In genomic region chr8:77535026-77535595, GRCm38 (mm10) we compare ENCODE assay signal across 8 mouse cellular contexts. TPM values are rescaled to one million over a fixed set of nuclear protein-coding genes. Genes with fewer than 3 reads are reported as not detected.
DNase-seq lines count a peak whose midpoint lies in the region; ATAC-seq and TF ChIP-seq lines count a peak whose summit lies in the region.
"Had no signal": no experiment of that assay in that cellular context is flagged by ENCODE, and none has a peak within 500 bp of the region (broad histone marks: within the 10 kb centered on the region; RNA-seq: fewer than 3 reads in every experiment).

No protein-coding gene starts in this region.

- 83% methylated on average over 5 of the region's 5 CpGs for WGBS in kidney, embryonic 15.5 days
- WGBS in lung, adult 2 months = 66% methylated on average over 5 of the region's 5 CpGs

- DNase-seq in B cell, adult 2 months = peak; percentile 45 to 50
- peak; percentile 64 for DNase-seq in ES-CJ7 (ENCODE audit: low read depth, low spot score)
- peak; percentile 76 to 81 for DNase-seq in cerebellum, adult 18-20 months
- peak; percentile 59 for DNase-seq in gastrocnemius, adult 18-20 months (ENCODE audit: low spot score)
- peak; percentile 31 for DNase-seq in lung, adult 2 months
- peak; percentile 38 for DNase-seq in right cerebral cortex, postnatal 14 days

- TF ChIP-seq CTCF in lung, adult 2 months (IDR thresholded peaks at IDR 0.05; ENCODE audit: insufficient read depth, low read length) = peak; percentile 70

- no peaks in the 10 kb centered on the region for H3K9me3 ChIP-seq in kidney, embryonic 15.5 days (replicated peaks)
- H3K9me3 ChIP-seq: heart, embryonic 13.5 days had no signal

- H3K9ac ChIP-seq in kidney, embryonic 15.5 days = no peak overlapping the region
- H3K9ac ChIP-seq: heart, embryonic 13.5 days had no signal

- no peak overlapping the region for H3K4me2 ChIP-seq in kidney, embryonic 15.5 days

- no peaks in the 10 kb centered on the region for H3K4me1 ChIP-seq in kidney, embryonic 15.5 days
- H3K4me1 ChIP-seq in lung, adult 2 months (ENCODE audit: control insufficient read depth, insufficient read depth, low read length) = no peaks in the 10 kb centered on the region

- H3K36me3 ChIP-seq in kidney, embryonic 15.5 days = no peaks in the 10 kb centered on the region
- H3K36me3 ChIP-seq: heart, embryonic 13.5 days had no signal

- no peak for TF ChIP-seq POLR2A in lung, adult 2 months (IDR thresholded peaks at IDR 0.05; ENCODE audit: borderline replicate concordance, extremely low read depth, low read depth, low read length)

- peak; percentile 70 for ATAC-seq in kidney, embryonic 15.5 days (replicated peaks; ENCODE audit: low FRiP score)

- H3K27ac ChIP-seq in kidney, embryonic 15.5 days = no peak overlapping the region
- H3K27ac ChIP-seq: heart, embryonic 13.5 days had no signal

- H3K27me3 ChIP-seq in kidney, embryonic 15.5 days = no peaks in the 10 kb centered on the region
- H3K27me3 ChIP-seq: heart, embryonic 13.5 days had no signal

- no peak overlapping the region for H3K4me3 ChIP-seq in kidney, embryonic 15.5 days (replicated peaks)
- no peak overlapping the region for H3K4me3 ChIP-seq in lung, adult 2 months (replicated peaks; ENCODE audit: extremely low read depth, low read depth, low read length)
- H3K4me3 ChIP-seq: heart, embryonic 13.5 days had no signal

RNA-seq across cellular contexts. Expression of gene Prmt9, which starts 14.1 kb away (rescaled TPM):
- total RNA-seq in gastrocnemius, adult 18-20 months (2021) = 1 to 10 TPM; 8.8 to 9.1 TPM
- 19.6 and 21.1 TPM in 2 replicates for polyA plus RNA-seq in kidney, embryonic 15.5 days (2015; fragmentation: Nextera tagmentation; extraction: Ambion mirVana)
- 7.2 and 7.7 TPM in 2 replicates for polyA plus RNA-seq in lung, adult 2 months (2012; rRNA removed)

RNA-seq across cellular contexts. Expression of gene Arhgap10, which starts 17.4 kb away (rescaled TPM):
- total RNA-seq in gastrocnemius, adult 18-20 months (2021) = 10 to 100 TPM; 37.6 to 40.7 TPM
- 31.1 and 34.1 TPM in 2 replicates for polyA plus RNA-seq in kidney, embryonic 15.5 days (2015; fragmentation: Nextera tagmentation; extraction: Ambion mirVana)
- 9.8 and 11.2 TPM in 2 replicates for polyA plus RNA-seq in lung, adult 2 months (2012; rRNA removed)
